Mouse (Mus musculus): ENCODE data around the gene Cd84. TPM values are rescaled to one million over a fixed set of nuclear protein-coding genes. Genes with fewer than 3 reads are reported as not detected.

Gene Cd84
- total and polyA plus RNA-seq, 2 experiments from 2014 or later, result 2.3 to 2.6 TPM

- no peak for TF ChIP-seq CTCF (IDR thresholded peaks at IDR 0.05; ENCODE audit: low read depth)
- 75% methylated on average over 13 of the region's 13 CpGs for whole genome bisulfite sequencing
- no peaks in the 10 kb centered on the region for H3K36me3 ChIP-seq (ENCODE audit: insufficient read depth)
- H3K9me3 ChIP-seq (ENCODE audit: low read length), result no peaks in the 10 kb centered on the region
- no peaks in the 10 kb centered on the region for H3K4me1 ChIP-seq (ENCODE audit: insufficient read depth)
- H3K9ac ChIP-seq, result no peak overlapping the region
- H3K27me3 ChIP-seq (ENCODE audit: insufficient read depth, low read length), result no peaks in the 10 kb centered on the region
- no peak overlapping the region for H3K4me3 ChIP-seq (ENCODE audit: low read depth, low read length)
- DNase-seq, result no peak
- ATAC-seq, result no peak
- H3K4me2 ChIP-seq (ENCODE audit: low read depth), result no peak overlapping the region
- no peak overlapping the region for H3K27ac ChIP-seq (ENCODE audit: low read depth, low read length)
Observed at GRCm38 (mm10) chr1:171915638-171916458, 76.4 kb downstream of the Cd84 start.

DNA sequence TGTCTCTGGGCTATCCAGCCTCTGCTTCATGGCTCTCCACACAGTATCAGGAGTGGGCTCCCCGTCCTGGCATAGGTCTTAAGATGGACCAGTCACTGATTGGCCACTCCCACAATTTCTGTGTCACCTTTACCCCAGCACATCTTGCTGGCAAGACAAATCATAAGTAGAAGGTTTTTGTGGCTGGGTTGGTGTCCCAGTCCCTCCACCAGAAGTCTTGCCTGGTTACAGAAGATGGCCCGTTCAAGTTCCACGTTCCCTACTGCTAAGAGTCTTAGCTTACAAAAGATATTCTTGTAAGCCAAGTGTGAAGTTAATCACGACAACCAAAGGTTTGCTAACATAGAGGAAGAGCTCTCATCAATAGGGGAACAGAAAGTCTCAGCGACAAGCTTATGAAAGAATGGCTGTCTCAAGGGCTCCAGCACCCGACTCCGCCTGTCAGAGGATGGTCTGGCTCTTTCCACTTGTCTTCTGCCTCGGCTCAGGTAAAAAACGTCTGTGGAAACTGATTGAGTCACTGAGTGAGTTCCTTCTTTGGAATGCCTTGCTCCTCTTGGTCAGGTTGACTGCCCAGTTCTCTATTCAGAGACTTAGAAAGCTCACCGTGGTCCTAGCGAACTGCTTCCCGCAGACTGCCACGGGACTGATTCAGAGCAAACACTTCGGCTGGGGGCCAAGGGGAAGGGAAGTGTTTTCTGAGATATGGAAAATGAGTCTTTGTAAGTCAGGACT, 78.0 kb downstream of the Cd84 start, which contains the start of gene Slamf6:
Gene Slamf6 (plus strand): TSS at position 211 of the 735 bp plus-strand sequence.
- Histone ChIP-seq H3K27me3 (ENCODE audit: insufficient read depth, low read length) (no peaks in the 10 kb centered on the region), H3K4me2 (ENCODE audit: low read depth) (no peak within 1 kb of the TSS)
- WGBS, result 88% methylated on average over 14 of the region's 14 CpGs

GRCm38 (mm10) chr1:171918136-171918920, 78.8 kb downstream of the Cd84 start:
- no peak for ATAC-seq
- no peak for DNase-seq
- 86% methylated on average over 12 of the region's 12 CpGs for WGBS

More for the DNA sequence above, 78.0 kb downstream of the Cd84 start, which contains the start of gene Slamf6:
- no peak within 1 kb of the TSS for H3K4me3 ChIP-seq (ENCODE audit: low read depth, low read length)
- ATAC-seq (no peak), DNase-seq (no peak)
- H3K9ac ChIP-seq, result no peak within 1 kb of the TSS
- no peak within 1 kb of the TSS for H3K27ac ChIP-seq (ENCODE audit: low read depth, low read length)
- H3K36me3 ChIP-seq (ENCODE audit: insufficient read depth), result no peaks in the 10 kb centered on the region
- no peaks in the 10 kb centered on the region for H3K4me1 ChIP-seq (ENCODE audit: insufficient read depth)
- TF ChIP-seq CTCF (IDR thresholded peaks at IDR 0.05; ENCODE audit: low read depth), result no peak
- no peaks in the 10 kb centered on the region for H3K9me3 ChIP-seq (ENCODE audit: low read length)

DNA sequence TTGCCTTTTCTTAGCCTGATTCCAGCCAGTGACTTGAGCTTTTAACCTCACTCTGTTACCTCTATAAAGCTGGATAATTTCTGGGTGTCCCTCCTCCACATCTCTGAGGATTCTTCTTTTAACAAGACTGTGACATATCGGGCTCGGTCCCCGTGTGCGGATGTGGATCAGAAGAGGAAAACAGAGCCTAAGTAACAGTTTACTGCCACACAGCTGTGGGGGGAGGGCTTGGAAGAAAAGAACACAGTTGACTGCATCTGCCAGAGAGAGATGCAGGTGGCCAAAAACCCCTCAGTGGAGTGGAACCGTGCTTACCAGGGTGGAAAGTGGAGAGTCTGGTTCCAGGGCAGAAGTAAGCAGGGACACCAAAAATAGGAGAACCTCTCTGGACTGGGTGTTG, 79.7 kb downstream of the Cd84 start:
- Histone ChIP-seq H3K4me3 (ENCODE audit: low read depth, low read length) (no peak overlapping the region), H3K4me1 (ENCODE audit: insufficient read depth) (no peaks in the 10 kb centered on the region), H3K4me2 (ENCODE audit: low read depth) (no peak overlapping the region), H3K27ac (ENCODE audit: low read depth, low read length) (no peak overlapping the region), H3K9ac (no peak overlapping the region), H3K36me3 (ENCODE audit: insufficient read depth) (no peaks in the 10 kb centered on the region), H3K27me3 (ENCODE audit: insufficient read depth, low read length) (no peaks in the 10 kb centered on the region), H3K9me3 (ENCODE audit: low read length) (no peaks in the 10 kb centered on the region)
- ATAC-seq (no peak), DNase-seq (no peak)
- TF ChIP-seq CTCF (IDR thresholded peaks at IDR 0.05; ENCODE audit: low read depth), result no peak
- WGBS, result 90% methylated on average over 5 of the region's 5 CpGs

More at GRCm38 (mm10) chr1:171918136-171918920, 78.8 kb downstream of the Cd84 start:
- no peak overlapping the region for H3K4me3 ChIP-seq (ENCODE audit: low read depth, low read length)
- H3K36me3 ChIP-seq (ENCODE audit: insufficient read depth), result no peaks in the 10 kb centered on the region
- no peak overlapping the region for H3K9ac ChIP-seq
- no peak for TF ChIP-seq CTCF (IDR thresholded peaks at IDR 0.05; ENCODE audit: low read depth)
- no peak overlapping the region for H3K27ac ChIP-seq (ENCODE audit: low read depth, low read length)
- H3K4me2 ChIP-seq (ENCODE audit: low read depth), result no peak overlapping the region
- H3K4me1 ChIP-seq (ENCODE audit: insufficient read depth), result no peaks in the 10 kb centered on the region
- no peaks in the 10 kb centered on the region for H3K27me3 ChIP-seq (ENCODE audit: insufficient read depth, low read length)
- H3K9me3 ChIP-seq (ENCODE audit: low read length), result no peaks in the 10 kb centered on the region

GRCm38 (mm10) chr1:171919901-171920510, 80.5 kb downstream of the Cd84 start:
- 85% methylated on average over 6 of the region's 6 CpGs for WGBS
- H3K4me2 ChIP-seq (ENCODE audit: low read depth), result no peak overlapping the region
- no peak overlapping the region for H3K27ac ChIP-seq (ENCODE audit: low read depth, low read length)
- H3K9me3 ChIP-seq (ENCODE audit: low read length), result no peaks in the 10 kb centered on the region
- ATAC-seq, result no peak
- DNase-seq, result no peak
- no peaks in the 10 kb centered on the region for H3K36me3 ChIP-seq (ENCODE audit: insufficient read depth)
- no peak overlapping the region for H3K9ac ChIP-seq
- TF ChIP-seq CTCF (IDR thresholded peaks at IDR 0.05; ENCODE audit: low read depth), result no peak
- no peaks in the 10 kb centered on the region for H3K27me3 ChIP-seq (ENCODE audit: insufficient read depth, low read length)
- H3K4me3 ChIP-seq (ENCODE audit: low read depth, low read length), result no peak overlapping the region
- no peaks in the 10 kb centered on the region for H3K4me1 ChIP-seq (ENCODE audit: insufficient read depth)

DNA sequence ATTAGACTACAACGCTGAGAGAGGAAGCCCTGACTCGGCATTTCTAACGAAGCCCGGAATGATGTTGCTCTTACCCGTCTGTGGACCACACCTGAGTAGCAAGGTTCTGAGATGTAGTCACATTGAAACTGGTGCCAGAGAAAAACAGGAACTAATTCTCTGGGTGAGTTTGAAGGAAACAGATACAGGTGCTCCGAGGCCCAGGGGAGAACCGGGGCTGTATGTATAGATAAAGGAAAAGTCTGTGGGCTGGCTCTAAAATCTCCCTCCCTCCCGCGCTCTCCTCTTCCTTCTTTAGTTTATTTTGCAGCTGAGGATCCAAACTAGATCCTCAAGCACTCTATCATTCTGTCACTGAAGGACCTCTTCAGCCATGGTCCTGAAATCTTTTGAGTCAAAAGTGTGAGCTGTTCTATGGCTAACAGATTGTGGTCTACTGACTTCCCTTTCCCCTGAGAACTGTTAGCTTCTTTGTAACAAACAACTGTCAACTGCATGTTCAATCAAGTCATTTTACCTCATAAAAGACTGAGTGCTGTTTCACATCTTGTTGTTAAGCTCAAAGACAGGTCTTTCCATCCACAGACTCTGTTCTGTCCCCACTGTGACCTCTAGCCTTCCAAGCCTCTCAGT, 81.6 kb downstream of the Cd84 start:
- no peak for ATAC-seq
- H3K27ac ChIP-seq (ENCODE audit: low read depth, low read length), result no peak overlapping the region
- H3K4me3 ChIP-seq (ENCODE audit: low read depth, low read length), result no peak overlapping the region
- H3K36me3 ChIP-seq (ENCODE audit: insufficient read depth), result no peaks in the 10 kb centered on the region
- 95% methylated on average over 9 of the region's 9 CpGs for WGBS
- H3K9me3 ChIP-seq (ENCODE audit: low read length), result no peaks in the 10 kb centered on the region
- H3K4me2 ChIP-seq (ENCODE audit: low read depth), result no peak overlapping the region
- no peaks in the 10 kb centered on the region for H3K27me3 ChIP-seq (ENCODE audit: insufficient read depth, low read length)
- TF ChIP-seq CTCF (IDR thresholded peaks at IDR 0.05; ENCODE audit: low read depth), result no peak
- no peaks in the 10 kb centered on the region for H3K4me1 ChIP-seq (ENCODE audit: insufficient read depth)
- no peak for DNase-seq
- no peak overlapping the region for H3K9ac ChIP-seq

All from forebrain, postnatal 0 days (tissue).